Mouse (Mus musculus) embryonic fibroblast, embryonic 13.5 days (primary cell): ENCODE results near the gene Pced1a.

Experiments used
- CTCF ChIP-seq: IDR thresholded peaks from 2 replicates; pipeline ENCODE4 v1.5.1; 2011; ENCODE audit warnings: mild to moderate bottlenecking, control low read depth, low read length, moderate library complexity, borderline replicate concordance; ENCODE audit not compliant: insufficient read depth
- POLR2A ChIP-seq: IDR thresholded peaks from 2 replicates; pipeline ENCODE4 v1.6.1; 2011; ENCODE audit warnings: low read depth, mild to moderate bottlenecking, control low read depth, low read length, moderate library complexity

- TF ChIP-seq CTCF = peak; percentile 47; the same call in 1 of the 2 replicates
- TF ChIP-seq POLR2A = no peak
These were observed 8.7 kb upstream of the Pced1a start for GRCm38 (mm10) chr2:130433152-130433551.
